Mouse (Mus musculus) ES-CJ7 (cell line): ENCODE measurements at regions not wholly inside any gene's neighbourhood (a gene's known extent, or its start where the extent isn't known, plus 50 kb on each side); places are given as distances from the start of the nearest gene placed in this dataset.

Experiments
- DNase-seq: peaks from one replicate; pipeline ENCODE4 v3.0.0; 2011; ENCODE audit warnings: low read depth, low spot score

- no peak for DNase-seq
Observed at GRCm38 (mm10) chr6:102780830-102781229, 207.9 kb upstream of the Cntn3 start.

DNA sequence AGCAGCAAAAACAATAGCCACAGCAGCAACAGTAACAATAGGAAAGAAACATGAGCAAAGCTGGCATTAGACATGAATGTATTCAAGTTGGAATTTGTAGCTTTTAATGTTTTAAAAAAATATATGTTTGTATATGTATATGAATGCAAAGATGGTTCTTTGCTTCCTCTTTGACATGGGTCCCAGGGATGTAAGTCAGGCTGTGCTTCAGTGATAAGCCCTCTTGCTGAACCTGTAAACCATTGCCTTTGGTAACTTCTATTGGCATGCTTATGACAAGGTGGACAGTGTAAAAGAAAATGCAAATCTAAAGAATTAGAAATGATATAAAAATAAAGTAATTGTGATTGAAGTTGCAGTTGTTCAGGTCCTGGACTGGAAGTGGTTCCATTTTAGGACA, 201.7 kb upstream of the Cntn3 start:
- no peak for DNase-seq

GRCm38 (mm10) chr6:102762357-102762756, 189.5 kb upstream of the Cntn3 start:
- no peak for DNase-seq

DNA sequence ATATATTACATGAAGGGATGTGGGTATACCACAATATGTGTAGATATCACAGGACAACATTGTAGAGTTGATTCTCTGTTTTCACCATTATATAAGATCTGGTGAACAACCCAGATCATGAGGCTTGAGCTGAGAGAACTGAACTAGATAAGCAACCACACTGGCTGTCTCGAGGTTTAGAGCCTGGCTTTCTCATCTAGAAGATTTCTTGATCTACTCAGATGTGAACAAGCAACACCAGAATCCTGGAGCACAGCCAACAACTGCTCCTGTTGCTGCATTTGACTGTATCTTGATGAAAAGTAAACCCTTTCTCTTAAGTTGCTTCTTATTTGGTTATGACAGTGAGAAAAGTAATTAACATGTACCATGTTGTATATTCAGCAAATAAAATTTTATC, 182.1 kb upstream of the Cntn3 start:
- no peak for DNase-seq

- DNase-seq, result peak; percentile 19
Observed at GRCm38 (mm10) chr6:102750161-102750560, 177.3 kb upstream of the Cntn3 start.

GRCm38 (mm10) chr6:102746440-102746839, 173.5 kb upstream of the Cntn3 start:
- peak; percentile 93 for DNase-seq

- DNase-seq, result peak; percentile 91
Observed at GRCm38 (mm10) chr6:102737237-102737636, 164.3 kb upstream of the Cntn3 start.

DNA sequence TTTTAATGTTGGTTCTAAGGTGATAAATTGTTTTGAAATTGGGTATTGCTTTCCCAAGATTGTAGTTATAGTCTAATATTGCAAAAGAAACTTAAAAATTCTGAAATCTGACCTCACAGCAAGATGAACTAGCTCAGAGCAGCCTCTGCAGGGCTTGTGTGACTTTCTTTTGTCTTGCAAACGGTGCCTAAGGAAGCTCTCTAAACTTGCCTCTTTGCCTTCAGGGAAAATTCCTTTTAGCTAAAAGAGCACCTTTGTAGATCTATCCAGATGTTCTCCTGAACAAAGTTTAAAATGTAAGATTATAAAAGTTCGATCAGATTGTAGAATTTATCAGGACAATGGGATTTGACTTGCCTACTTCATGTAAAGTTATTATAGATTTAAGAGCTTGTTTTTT, 160.8 kb upstream of the Cntn3 start:
- DNase-seq, result peak; percentile 59

GRCm38 (mm10) chr6:102731995-102732394, 159.1 kb upstream of the Cntn3 start:
- peak; percentile 69 for DNase-seq

DNA sequence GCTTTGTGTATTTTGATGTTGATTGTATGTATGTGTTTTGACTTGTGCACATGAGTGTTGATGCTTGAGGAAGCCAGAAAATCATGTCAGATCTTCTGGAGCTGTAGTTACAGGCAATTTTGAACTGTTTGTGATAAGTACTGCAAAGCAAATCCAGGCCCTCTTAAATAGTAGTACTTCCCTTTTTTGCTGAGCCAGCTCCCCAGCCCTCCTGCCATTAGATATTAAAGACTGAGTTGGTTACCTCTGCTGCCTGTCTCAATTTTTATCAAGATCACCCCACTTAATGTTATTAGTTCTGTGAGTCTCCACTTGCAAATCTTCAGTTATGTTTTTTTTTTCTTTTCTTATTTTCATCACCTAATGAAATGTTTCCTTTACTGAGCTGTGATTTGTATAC, 152.8 kb upstream of the Cntn3 start:
- no peak for DNase-seq

- DNase-seq, result no peak
Observed at GRCm38 (mm10) chr6:102724315-102724714, 151.4 kb upstream of the Cntn3 start.

DNA sequence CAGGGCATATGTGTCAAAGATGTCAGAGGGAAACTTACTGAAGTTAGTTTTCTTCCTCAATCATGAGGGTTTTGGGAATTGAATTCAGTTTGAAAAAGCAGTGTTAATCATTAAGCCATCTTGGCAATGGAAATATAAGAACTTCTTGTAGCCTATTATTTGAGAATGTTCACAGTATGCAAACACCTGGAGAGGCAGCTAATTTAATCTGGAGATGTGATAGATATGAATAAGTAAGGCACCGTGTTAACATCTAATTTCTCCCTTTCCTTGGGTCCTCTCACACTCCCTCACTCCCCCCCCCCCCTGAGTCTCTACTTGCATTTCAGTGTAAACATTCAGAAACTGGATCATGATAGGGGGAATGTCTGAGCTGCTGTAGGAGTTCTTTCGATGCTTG, 134.0 kb upstream of the Cntn3 start:
- no peak for DNase-seq
